Mouse (Mus musculus): ENCODE measurements around the gene Ccs. TPM values are rescaled to one million over a fixed set of nuclear protein-coding genes. Genes with fewer than 3 reads are reported as not detected.

Gene Ccs
- polyA plus RNA-seq, 1 experiment from 2014 or later, result 39.6 TPM

- Histone ChIP-seq H3K9me3 (no peaks in the 10 kb centered on the region), H3K4me1 (peaks cover 16% of the 10 kb centered on the region), H3K4me2 (replicated peaks) (peak overlapping the region; percentile 96), H3K27me3 (peaks cover 5% of the 10 kb centered on the region; the same call in 1 of the 2 replicates), H3K36me3 (no peaks in the 10 kb centered on the region), H3K9ac (replicated peaks) (peak overlapping the region; percentile 62), H3K4me3 (peak overlapping the region; percentile 81), H3K27ac (replicated peaks) (peak overlapping the region; percentile 34; the same call in 1 of the 2 replicates)
- WGBS, result 2% methylated on average over 14 of the region's 14 CpGs
- ATAC-seq (replicated peaks), result peak; percentile 57
Measured at GRCm38 (mm10) chr19:4855470-4855820, 16.3 kb upstream of the Ccs start.

- 3% methylated on average over 45 of the region's 45 CpGs for WGBS
- Histone ChIP-seq H3K4me3 (peak within 1 kb of the TSS; percentile 81), H3K4me1 (peaks cover 16% of the 10 kb centered on the region), H3K27ac (replicated peaks) (peak within 1 kb of the TSS; percentile 34), H3K36me3 (no peaks in the 10 kb centered on the region), H3K9ac (replicated peaks) (peak within 1 kb of the TSS; percentile 62), H3K4me2 (replicated peaks) (peak within 1 kb of the TSS; percentile 96), H3K27me3 (peaks cover 5% of the 10 kb centered on the region; the same call in 1 of the 2 replicates), H3K9me3 (no peaks in the 10 kb centered on the region)
- peak; percentile 89 for ATAC-seq (replicated peaks)
Measured at GRCm38 (mm10) chr19:4854552-4855469, 15.7 kb upstream of the Ccs start, which contains the start of gene Ctsf. Gene Ctsf (plus strand): TSS chr19:4855130.

DNA sequence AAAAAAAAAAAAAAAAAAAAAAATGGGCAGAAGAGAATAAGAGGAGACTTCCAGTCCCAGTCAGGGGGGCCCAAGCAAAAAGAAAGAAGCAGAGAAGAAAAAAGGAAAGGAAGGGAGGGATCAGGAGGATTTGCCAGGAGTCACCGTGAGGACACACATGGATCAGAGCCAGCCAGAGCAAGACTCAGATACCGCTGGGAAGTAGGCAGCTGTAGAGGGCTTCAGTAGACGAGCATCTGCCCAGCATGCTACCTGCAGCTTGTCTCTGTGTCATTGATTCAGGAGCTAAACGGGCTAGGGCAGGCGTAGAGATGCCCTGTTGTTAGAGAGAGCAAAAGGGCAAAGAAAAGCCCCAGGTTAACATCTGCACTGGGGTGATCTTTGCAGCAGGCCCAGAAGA is 11.1 kb upstream of the Ccs start:
- H3K4me1 ChIP-seq, result peaks cover 6% of the 10 kb centered on the region
- no peaks in the 10 kb centered on the region for H3K36me3 ChIP-seq
- H3K4me2 ChIP-seq (replicated peaks), result no peak overlapping the region
- WGBS, result 28% methylated on average over 5 of the region's 5 CpGs
- H3K9ac ChIP-seq (replicated peaks), result no peak overlapping the region
- H3K9me3 ChIP-seq, result no peaks in the 10 kb centered on the region
- no peak overlapping the region for H3K27ac ChIP-seq (replicated peaks)
- H3K4me3 ChIP-seq, result no peak overlapping the region
- H3K27me3 ChIP-seq, result no peaks in the 10 kb centered on the region
- ATAC-seq (replicated peaks), result no peak

GRCm38 (mm10) chr19:4849800-4850199 is 10.7 kb upstream of the Ccs start:
- H3K4me1 ChIP-seq, result peaks cover 5% of the 10 kb centered on the region
- no peak overlapping the region for H3K4me2 ChIP-seq (replicated peaks)
- no peak overlapping the region for H3K4me3 ChIP-seq
- WGBS, result 66% methylated on average over 4 of the region's 4 CpGs
- H3K36me3 ChIP-seq, result no peaks in the 10 kb centered on the region
- H3K27me3 ChIP-seq, result no peaks in the 10 kb centered on the region
- H3K9ac ChIP-seq (replicated peaks), result no peak overlapping the region
- ATAC-seq (replicated peaks), result no peak
- no peaks in the 10 kb centered on the region for H3K9me3 ChIP-seq
- H3K27ac ChIP-seq (replicated peaks), result no peak overlapping the region

DNA sequence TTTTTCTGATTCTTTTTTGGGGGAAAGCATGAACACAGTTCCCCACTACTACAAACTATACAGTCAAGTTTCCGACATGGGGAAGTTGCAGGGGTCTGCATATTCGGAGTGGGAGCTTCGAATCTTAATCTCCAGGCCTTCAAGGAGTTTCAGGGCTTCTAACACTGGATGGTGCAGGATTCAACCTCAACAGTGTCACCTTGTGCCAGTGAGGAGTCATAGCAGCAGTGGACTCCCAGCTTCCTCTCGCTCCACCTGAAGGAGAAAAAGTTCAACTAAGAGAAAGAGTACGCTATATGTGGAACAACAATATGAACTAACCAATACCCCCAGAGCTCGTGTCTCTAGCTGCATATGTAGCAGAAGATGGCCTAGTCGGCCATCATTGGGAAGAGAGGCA is 8.4 kb upstream of the Ccs start:
- no peaks in the 10 kb centered on the region for H3K9me3 ChIP-seq
- 35% methylated on average over 7 of the region's 7 CpGs for WGBS
- no peak overlapping the region for H3K9ac ChIP-seq (replicated peaks)
- no peak overlapping the region for H3K4me2 ChIP-seq (replicated peaks)
- H3K4me1 ChIP-seq, result no peaks in the 10 kb centered on the region
- no peaks in the 10 kb centered on the region for H3K36me3 ChIP-seq
- no peak overlapping the region for H3K4me3 ChIP-seq
- ATAC-seq (replicated peaks), result no peak
- H3K27ac ChIP-seq (replicated peaks), result no peak overlapping the region
- H3K27me3 ChIP-seq, result no peaks in the 10 kb centered on the region

DNA sequence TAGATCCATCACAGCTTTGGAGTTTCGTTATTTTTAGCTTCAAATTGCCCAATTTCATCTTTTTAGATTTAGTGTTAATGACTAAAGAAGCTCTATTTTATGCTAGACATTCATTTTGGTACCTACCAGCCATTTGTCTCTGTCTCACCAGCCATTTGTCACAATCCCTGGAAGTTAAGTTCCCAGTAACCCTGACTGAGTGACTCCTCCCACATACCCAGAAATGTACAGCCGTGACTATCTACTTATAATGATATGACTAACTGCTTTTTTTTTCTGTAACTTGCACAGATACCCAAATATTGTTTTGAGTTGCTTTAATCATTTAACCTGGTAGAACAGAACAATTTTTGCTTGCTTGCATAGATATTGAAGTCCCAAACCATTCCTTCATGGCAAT is 6.7 kb upstream of the Ccs start:
- no peak overlapping the region for H3K4me2 ChIP-seq (replicated peaks)
- H3K27ac ChIP-seq (replicated peaks), result no peak overlapping the region
- WGBS, result 76% methylated on average over 2 of the region's 2 CpGs
- no peak overlapping the region for H3K4me3 ChIP-seq
- H3K9ac ChIP-seq (replicated peaks), result no peak overlapping the region
- no peaks in the 10 kb centered on the region for H3K36me3 ChIP-seq
- ATAC-seq (replicated peaks), result no peak
- peaks cover 7% of the 10 kb centered on the region; the same call in 1 of the 2 replicates for H3K27me3 ChIP-seq
- no peaks in the 10 kb centered on the region for H3K9me3 ChIP-seq
- H3K4me1 ChIP-seq, result no peaks in the 10 kb centered on the region

DNA sequence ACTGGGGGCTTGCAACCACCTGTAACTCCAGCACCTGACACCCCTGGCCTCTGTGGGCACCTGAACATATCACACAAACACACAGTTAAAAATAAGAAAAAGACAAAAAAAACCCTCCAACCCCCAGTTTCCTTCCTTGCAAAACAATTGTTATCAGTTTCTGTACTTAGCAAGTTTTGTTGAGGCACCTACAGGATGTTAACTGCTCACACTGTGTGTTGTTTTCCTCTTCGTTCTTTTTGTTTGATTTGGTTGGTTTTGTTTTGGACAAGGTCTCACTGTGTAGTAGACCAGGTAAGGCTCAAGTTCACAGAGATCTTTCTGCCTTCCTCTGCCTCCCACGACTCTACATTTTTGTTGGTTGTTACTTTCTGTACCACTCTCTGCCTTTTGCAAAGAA is 3.5 kb upstream of the Ccs start:
- H3K4me2 ChIP-seq (replicated peaks), result no peak overlapping the region
- H3K4me3 ChIP-seq, result no peak overlapping the region
- H3K27me3 ChIP-seq, result peaks cover 18% of the 10 kb centered on the region
- no peaks in the 10 kb centered on the region for H3K9me3 ChIP-seq
- H3K9ac ChIP-seq (replicated peaks), result no peak overlapping the region
- WGBS, result 79% methylated on average over 2 of the region's 2 CpGs
- no peak overlapping the region for H3K27ac ChIP-seq (replicated peaks)
- ATAC-seq (replicated peaks), result no peak
- no peaks in the 10 kb centered on the region for H3K36me3 ChIP-seq
- peaks cover 16% of the 10 kb centered on the region for H3K4me1 ChIP-seq

DNA sequence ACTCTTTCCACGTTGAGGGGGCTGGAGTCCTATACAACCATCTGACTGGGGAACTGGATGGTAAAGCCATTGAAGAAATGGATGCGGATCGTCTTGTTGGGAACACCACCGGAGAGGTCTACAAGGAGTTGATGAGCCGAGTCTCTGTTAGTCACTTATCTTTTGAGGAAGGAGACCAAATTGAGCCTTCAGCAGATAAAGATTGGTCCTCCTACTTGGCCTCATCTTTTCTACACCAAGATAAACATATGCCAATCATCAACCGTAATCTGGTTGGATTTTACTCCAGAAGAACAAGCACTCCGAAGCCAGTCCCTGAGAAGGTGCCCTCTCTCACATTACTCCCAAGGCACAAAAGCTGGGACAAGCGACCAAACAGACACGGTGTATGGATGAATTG is 1.7 kb upstream of the Ccs start:
- H3K27ac ChIP-seq (replicated peaks), result no peak overlapping the region
- ATAC-seq (replicated peaks), result no peak
- no peak overlapping the region for H3K4me3 ChIP-seq
- peaks cover 16% of the 10 kb centered on the region for H3K4me1 ChIP-seq
- H3K9ac ChIP-seq (replicated peaks), result no peak overlapping the region
- H3K27me3 ChIP-seq, result peaks cover 18% of the 10 kb centered on the region
- H3K36me3 ChIP-seq, result no peaks in the 10 kb centered on the region
- no peak overlapping the region for H3K4me2 ChIP-seq (replicated peaks)
- H3K9me3 ChIP-seq, result no peaks in the 10 kb centered on the region
- WGBS, result 87% methylated on average over 9 of the region's 9 CpGs

DNA sequence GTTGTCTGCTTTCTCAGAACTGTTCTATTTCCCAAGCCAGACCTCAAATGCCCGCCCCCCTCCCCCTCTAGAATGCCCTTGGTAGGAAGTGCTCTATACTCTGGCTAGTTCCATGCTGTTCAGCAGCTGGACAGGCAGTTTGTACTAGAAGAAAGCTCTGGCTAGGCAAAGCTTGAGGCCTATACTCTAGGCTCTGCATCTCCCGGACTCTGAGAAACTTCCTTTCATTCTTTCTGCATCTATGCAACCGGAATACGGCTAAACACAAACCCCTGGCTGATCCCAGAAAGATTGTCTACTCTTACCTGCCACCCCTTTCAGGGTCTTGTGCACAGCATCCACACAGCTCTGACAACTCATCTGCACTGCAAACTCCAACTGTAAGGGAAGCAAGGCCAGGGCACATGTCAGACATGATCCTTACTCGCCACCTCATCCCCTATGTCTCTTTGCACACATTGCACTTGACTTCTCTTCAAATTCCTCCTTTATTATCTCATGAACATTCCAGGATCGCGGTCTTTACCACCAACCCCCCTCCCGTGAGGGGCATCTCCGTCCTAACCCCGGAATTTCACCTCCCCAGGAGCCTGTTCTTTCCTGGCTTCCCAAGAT is 499 bp downstream of the Ccs start:
- Histone ChIP-seq H3K4me3 (peak overlapping the region; percentile 47), H3K4me2 (replicated peaks) (peak overlapping the region; percentile 84), H3K27ac (replicated peaks) (no peak overlapping the region), H3K9ac (replicated peaks) (peak overlapping the region; percentile 50), H3K4me1 (peaks cover 16% of the 10 kb centered on the region), H3K27me3 (peaks cover 18% of the 10 kb centered on the region), H3K36me3 (no peaks in the 10 kb centered on the region), H3K9me3 (no peaks in the 10 kb centered on the region)
- ATAC-seq (replicated peaks), result peak; percentile 23; the same call in 1 of the 2 replicates
- 37% methylated on average over 10 of the region's 10 CpGs for WGBS

DNA sequence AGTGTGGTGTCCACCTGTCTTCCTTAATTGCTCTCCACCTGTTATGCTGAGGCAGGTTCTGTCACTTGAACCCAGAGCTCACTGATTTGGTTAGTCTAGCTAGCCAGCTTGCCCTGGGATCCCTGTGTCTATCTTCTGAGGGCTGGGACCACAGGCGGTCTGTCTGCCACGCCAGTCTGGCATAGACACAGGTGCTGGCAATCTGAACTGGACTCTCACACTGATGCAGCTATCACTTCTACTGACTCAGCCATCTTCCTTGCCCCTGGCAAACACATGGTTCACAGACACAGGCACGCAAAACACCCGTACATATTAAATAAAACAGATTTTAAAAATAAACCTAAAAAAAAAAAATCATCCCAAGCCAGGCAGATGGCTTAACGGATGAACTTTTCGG is 2.1 kb downstream of the Ccs start:
- Histone ChIP-seq H3K9ac (replicated peaks) (no peak overlapping the region), H3K36me3 (no peaks in the 10 kb centered on the region; the same call in 1 of the 2 replicates), H3K27ac (replicated peaks) (no peak overlapping the region), H3K4me1 (peaks cover 16% of the 10 kb centered on the region), H3K4me3 (no peak overlapping the region), H3K9me3 (no peaks in the 10 kb centered on the region), H3K27me3 (peaks cover 16% of the 10 kb centered on the region), H3K4me2 (replicated peaks) (no peak overlapping the region)
- 89% methylated on average over 6 of the region's 6 CpGs for WGBS
- ATAC-seq (replicated peaks), result no peak

GRCm38 (mm10) chr19:4836096-4836495 is 3.0 kb downstream of the Ccs start:
- peaks cover 16% of the 10 kb centered on the region for H3K4me1 ChIP-seq
- no peak overlapping the region for H3K9ac ChIP-seq (replicated peaks)
- H3K27me3 ChIP-seq, result peaks cover 13% of the 10 kb centered on the region
- H3K36me3 ChIP-seq, result no peaks in the 10 kb centered on the region; the same call in 1 of the 2 replicates
- no peak for ATAC-seq (replicated peaks)
- H3K4me3 ChIP-seq, result no peak overlapping the region
- H3K4me2 ChIP-seq (replicated peaks), result no peak overlapping the region
- no peak overlapping the region for H3K27ac ChIP-seq (replicated peaks)
- no peaks in the 10 kb centered on the region for H3K9me3 ChIP-seq
- 78% methylated on average over 2 of the region's 2 CpGs for WGBS

GRCm38 (mm10) chr19:4833977-4834376 is 5.2 kb downstream of the Ccs start:
- WGBS, result 88% methylated on average over 8 of the region's 8 CpGs

More at GRCm38 (mm10) chr19:4833977-4834376, 5.2 kb downstream of the Ccs start:
- no peak overlapping the region for H3K9ac ChIP-seq (replicated peaks)
- no peaks in the 10 kb centered on the region for H3K27me3 ChIP-seq
- H3K27ac ChIP-seq (replicated peaks), result no peak overlapping the region
- no peak overlapping the region for H3K4me2 ChIP-seq (replicated peaks)
- ATAC-seq (replicated peaks), result no peak
- no peaks in the 10 kb centered on the region; the same call in 1 of the 2 replicates for H3K36me3 ChIP-seq
- H3K4me3 ChIP-seq, result no peak overlapping the region
- H3K4me1 ChIP-seq, result peaks cover 15% of the 10 kb centered on the region
- H3K9me3 ChIP-seq, result no peaks in the 10 kb centered on the region

All from forebrain, embryonic 15.5 days (tissue).